Mouse (Mus musculus): Measurements from ENCODE around the gene Emc7.

DNA sequence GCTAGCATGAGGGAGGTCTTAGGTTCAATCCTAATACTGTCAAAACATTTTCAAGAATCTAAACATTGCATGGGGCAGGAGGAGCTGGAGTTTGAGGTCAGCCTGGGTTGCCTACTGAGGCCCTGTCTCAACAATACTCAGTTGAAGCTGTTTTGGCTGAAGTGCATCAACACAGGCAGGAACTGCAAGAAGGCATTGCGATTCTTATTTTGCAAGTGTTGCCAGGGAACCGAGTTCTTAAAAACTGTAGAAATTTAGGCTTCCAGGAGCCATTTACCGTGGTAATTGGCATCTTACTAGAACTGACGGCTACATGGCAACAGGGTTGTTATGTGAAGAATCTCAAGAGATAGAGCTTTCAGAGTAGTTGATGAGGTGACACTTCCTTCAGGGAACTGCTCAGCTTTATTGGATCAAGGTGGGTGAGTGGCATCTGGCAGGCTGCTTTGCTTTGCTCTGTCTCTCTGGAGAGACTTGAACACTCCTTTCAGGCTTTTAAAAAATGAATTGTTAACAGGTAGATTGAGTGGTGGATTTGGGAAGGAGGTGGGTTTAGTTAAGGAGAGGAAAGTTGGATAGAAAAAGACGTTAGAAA, 52.1 kb downstream of the Emc7 start:
- no peak for TF ChIP-seq POLR2A (IDR thresholded peaks at IDR 0.05; ENCODE audit: low read depth, low read length)
- TF ChIP-seq CTCF (IDR thresholded peaks at IDR 0.05; ENCODE audit: extremely low read depth, insufficient read length, insufficient replicate concordance, low read depth, low read length) = no peak
